Mouse (Mus musculus): ENCODE data around the gene Anln. TPM values are rescaled to one million over a fixed set of nuclear protein-coding genes. Genes with fewer than 3 reads are reported as not detected.
A peak's percentile ranks its signal among the peaks of the same experiment; 100 is the strongest.
"Not testable (repeated sequence)": the region's sequence is repeated elsewhere in the genome, so short reads cannot be mapped to it uniquely, and the experiment has no call there.

The Anln gene
- total RNA-seq, 2 experiments from 2014 or later: 5.3 to 5.5 TPM

- not testable (repeated sequence) for DNase-seq
- intact Hi-C loops (cut with DNase I): loop anchor here (10.0 kb wide), 1 partner anchor 169 kb away; no protein-coding TSS in a partner anchor
Measured at GRCm38 (mm10) chr9:22403501-22403900, 14.5 kb upstream of the Anln start.

GRCm38 (mm10) chr9:22402976-22403375 lies 14.0 kb upstream of the Anln start:
- no peak for DNase-seq
- intact Hi-C loops (cut with DNase I): loop anchor here (10.0 kb wide), 1 partner anchor 168 kb away; no protein-coding TSS in a partner anchor

GRCm38 (mm10) chr9:22402001-22402400 lies 13.0 kb upstream of the Anln start:
- no peak for DNase-seq
- intact Hi-C loops (cut with DNase I): loop anchor here (10.0 kb wide), 1 partner anchor 167 kb away; no protein-coding TSS in a partner anchor

- DNase-seq: no peak
- intact Hi-C loops (cut with DNase I): no loop called here
Measured at GRCm38 (mm10) chr9:22399021-22399420, 10.0 kb upstream of the Anln start.

GRCm38 (mm10) chr9:22394725-22395124 lies 5.7 kb upstream of the Anln start:
- no peak for DNase-seq
- intact Hi-C loops (cut with DNase I): no loop called here

- intact Hi-C loops (cut with DNase I): no loop called here
- no peak for DNase-seq
Measured at GRCm38 (mm10) chr9:22390390-22390789, 1.4 kb upstream of the Anln start.

- DNase-seq: no peak
- intact Hi-C loops (cut with DNase I): no loop called here
Measured at GRCm38 (mm10) chr9:22389736-22390245, 803 bp upstream of the Anln start.

GRCm38 (mm10) chr9:22388401-22388980 lies 497 bp downstream of the Anln start:
- no peak for DNase-seq
- intact Hi-C loops (cut with DNase I): no loop called here

GRCm38 (mm10) chr9:22387901-22388300 lies 1.1 kb downstream of the Anln start:
- DNase-seq: no peak
- intact Hi-C loops (cut with DNase I): no loop called here

GRCm38 (mm10) chr9:22385890-22386289 lies 3.1 kb downstream of the Anln start:
- intact Hi-C loops (cut with DNase I): no loop called here
- no peak for DNase-seq

GRCm38 (mm10) chr9:22376086-22376485 lies 12.9 kb downstream of the Anln start:
- DNase-seq: no peak
- intact Hi-C loops (cut with DNase I): no loop called here

GRCm38 (mm10) chr9:22372760-22373159 lies 16.2 kb downstream of the Anln start:
- DNase-seq: peak; percentile 37
- intact Hi-C loops (cut with DNase I): no loop called here

GRCm38 (mm10) chr9:22368030-22368429 lies 21.0 kb downstream of the Anln start:
- intact Hi-C loops (cut with DNase I): no loop called here
- no peak for DNase-seq

GRCm38 (mm10) chr9:22366621-22367020 lies 22.4 kb downstream of the Anln start:
- DNase-seq: no peak
- intact Hi-C loops (cut with DNase I): no loop called here

- DNase-seq: no peak
- intact Hi-C loops (cut with DNase I): no loop called here
Measured at GRCm38 (mm10) chr9:22366221-22366620, 22.8 kb downstream of the Anln start.

GRCm38 (mm10) chr9:22360916-22361315 lies 28.1 kb downstream of the Anln start:
- DNase-seq: no peak
- intact Hi-C loops (cut with DNase I): no loop called here

- intact Hi-C loops (cut with DNase I): no loop called here
- no peak for DNase-seq
Measured at GRCm38 (mm10) chr9:22355919-22356318, 33.1 kb downstream of the Anln start.

- no peak for DNase-seq
- intact Hi-C loops (cut with DNase I): no loop called here
Measured at GRCm38 (mm10) chr9:22353901-22354300, 35.1 kb downstream of the Anln start.

- DNase-seq: no peak
- intact Hi-C loops (cut with DNase I): no loop called here
Measured at GRCm38 (mm10) chr9:22353465-22353864, 35.5 kb downstream of the Anln start.

- DNase-seq: no peak
- intact Hi-C loops (cut with DNase I): no loop called here
Measured at GRCm38 (mm10) chr9:22340331-22340730, 48.7 kb downstream of the Anln start.

- intact Hi-C loops (cut with DNase I): no loop called here
- no peak for DNase-seq
Measured at GRCm38 (mm10) chr9:22337217-22337616, 51.8 kb downstream of the Anln start.

GRCm38 (mm10) chr9:22327475-22328387 lies 61.3 kb downstream of the Anln start:
- DNase-seq: peak; percentile 89
- intact Hi-C loops (cut with DNase I): no loop called here

Measured in left cerebral cortex, postnatal 4 days (tissue).